Mouse (Mus musculus) MEL (cell line): ENCODE data around the gene Slc35b2.

Experiments used
- CHD2 ChIP-seq: IDR thresholded peaks from 2 replicates; pipeline ENCODE4 v1.6.1; 2011; ENCODE audit warnings: low read length, improper control_type of control experiment
- POLR2AphosphoS2 ChIP-seq: IDR thresholded peaks from 2 replicates; pipeline ENCODE4 v1.6.1; 2011; ENCODE audit warnings: low read length, improper control_type of control experiment

GRCm38 (mm10) chr17:45581567-45581983 lies 17.9 kb downstream of the Slc35b2 start:
- TF ChIP-seq CHD2 (no peak), POLR2AphosphoS2 (no peak)
